Mouse (Mus musculus): ENCODE measurements around the gene Mmgt1.

DNA sequence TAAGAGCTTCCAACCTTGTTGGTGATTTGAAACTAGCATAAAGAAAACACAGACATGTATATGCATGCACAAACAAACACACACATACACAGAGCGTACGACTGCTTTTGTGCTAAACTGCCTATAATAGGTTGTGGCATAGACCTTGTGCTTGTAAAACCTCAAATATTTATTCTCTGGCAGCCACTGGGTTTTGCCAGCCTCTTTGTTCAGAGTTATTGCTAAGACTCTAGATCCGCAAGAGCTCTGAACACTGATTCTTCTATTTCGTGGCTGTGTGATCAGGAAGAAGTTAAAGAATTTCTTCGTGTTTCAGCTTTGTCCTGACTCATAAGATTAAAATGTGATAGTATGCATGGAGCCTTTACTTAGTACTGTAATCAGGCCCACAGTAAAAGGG lies 38.3 kb upstream of the Mmgt1 start:
- TF ChIP-seq USF1 (IDR thresholded peaks at IDR 0.05; ENCODE audit: low read depth) (no peak), E2F4 (IDR thresholded peaks at IDR 0.05; ENCODE audit: insufficient read depth) (no peak)

All from myocyte (in vitro differentiated cells).